Mouse (Mus musculus) CH12.LX (cell line): ENCODE measurements around the gene Trim15.

Source experiments
- CHD2 ChIP-seq: IDR thresholded peaks from 2 replicates; pipeline ENCODE4 v1.6.1; 2011; ENCODE audit warnings: low read length, improper control_type of control experiment
- CTCF ChIP-seq, 2 experiments: IDR thresholded peaks in 1 of 2; conservative IDR thresholded peaks in 1 of 2; 2 replicates each; pipeline ENCODE4 v1.5.1; 2011 to 2012; ENCODE audit warnings: low read depth in 2 of 2, low read length in 2 of 2, improper control_type of control experiment in 1 of 2, inconsistent platforms in 1 of 2, mild to moderate bottlenecking in 1 of 2, moderate library complexity in 1 of 2
- ELF1 ChIP-seq: IDR thresholded peaks from 2 replicates; pipeline ENCODE4 v1.6.1; 2014; ENCODE audit warnings: low read depth, mild to moderate bottlenecking, inconsistent platforms, low read length, improper control_type of control experiment
- JUND ChIP-seq: conservative IDR thresholded peaks from 2 replicates; pipeline ENCODE4 v1.6.1; 2011; ENCODE audit warnings: low read depth, low read length, improper control_type of control experiment
- MAZ ChIP-seq: IDR thresholded peaks from 2 replicates; pipeline ENCODE4 v1.6.1; 2012; ENCODE audit warnings: low read depth, mild to moderate bottlenecking, inconsistent platforms, low read length, improper control_type of control experiment, moderate library complexity
- MYC ChIP-seq: IDR thresholded peaks from 2 replicates; pipeline ENCODE4 v1.6.1; 2011; ENCODE audit warnings: low read depth, mild to moderate bottlenecking, improper control_type of control experiment, low read length
- NRF1 ChIP-seq: IDR thresholded peaks from 2 replicates; pipeline ENCODE4 v1.6.1; 2014; ENCODE audit warnings: low read depth, mild to moderate bottlenecking, inconsistent platforms, low read length, improper control_type of control experiment, moderate library complexity
- POLR2A ChIP-seq: IDR thresholded peaks from 2 replicates; pipeline ENCODE4 v1.6.1; 2011; ENCODE audit warnings: low read depth, mild to moderate bottlenecking, improper control_type of control experiment, low read length
- TBP ChIP-seq: conservative IDR thresholded peaks from 2 replicates; pipeline ENCODE4 v1.6.1; 2011; ENCODE audit warnings: low read depth, low read length, improper control_type of control experiment
- USF1 ChIP-seq: IDR thresholded peaks from 2 replicates; pipeline ENCODE4 v1.6.1; 2014; ENCODE audit warnings: low read depth, mild to moderate bottlenecking, inconsistent platforms, low read length, improper control_type of control experiment
- USF2 ChIP-seq: conservative IDR thresholded peaks from 2 replicates; pipeline ENCODE4 v1.6.1; 2011; ENCODE audit warnings: low read depth, low read length, improper control_type of control experiment
- ZC3H11A ChIP-seq: IDR thresholded peaks from 2 replicates; pipeline ENCODE4 v1.6.1; 2012; ENCODE audit warnings: low read depth, mild to moderate bottlenecking, inconsistent platforms, low read length, improper control_type of control experiment
- ZNF384 ChIP-seq: IDR thresholded peaks from 2 replicates; pipeline ENCODE4 v1.6.1; 2012; ENCODE audit warnings: low read depth, low read length, improper control_type of control experiment, inconsistent platforms

- TF ChIP-seq TBP (no peak), CTCF (conservative IDR thresholded peaks at IDR 0.05 in 1 of 2, IDR thresholded peaks at IDR 0.05 in 1 of 2; ENCODE audit: low read depth in 2 of 2, low read length in 2 of 2) (no peak), JUND (no peak), USF2 (no peak), POLR2A (no peak), NRF1 (no peak), ELF1 (no peak), MAZ (no peak), ZNF384 (no peak), CHD2 (no peak), USF1 (no peak), ZC3H11A (no peak), MYC (no peak)
These were observed 3.2 kb upstream of the Trim15 start for GRCm38 (mm10) chr17:36869955-36870810.
